Mouse (Mus musculus): Measurements from ENCODE around the gene Fabp6.

GRCm38 (mm10) chr11:43549701-43550100, 51.6 kb downstream of the Fabp6 start:
- TF ChIP-seq CTCF (IDR thresholded peaks at IDR 0.05; ENCODE audit: borderline replicate concordance, extremely low read depth, insufficient read depth, insufficient read length) (no peak), POLR2A (IDR thresholded peaks at IDR 0.05; ENCODE audit: borderline replicate concordance, extremely low read depth, insufficient read depth, insufficient read length, poor library complexity, severe bottlenecking) (no peak)
